Mouse (Mus musculus): ENCODE results near the gene Micall2. TPM values are rescaled to one million over a fixed set of nuclear protein-coding genes. Genes with fewer than 3 reads are reported as not detected.

Micall2 gene
- total and polyA plus RNA-seq, 3 experiments = 5.4 to 17.6 TPM; not detected in 1

GRCm38 (mm10) chr5:139659307-139659706, 76.8 kb downstream of the Micall2 start:
- H3K9ac ChIP-seq (ENCODE audit: control insufficient read depth, low read depth, low read length, poor library complexity, severe bottlenecking) = no peak overlapping the region
- peaks cover 0 to 2% of the 10 kb centered on the region in 2 experiments; a peak in 1 of 4 replicates for H3K27me3 ChIP-seq (ENCODE audit: control insufficient read depth in 1 of 2, insufficient read depth in 2 of 2, low read length in 2 of 2)
- DNase-seq (ENCODE audit: low read depth, low spot score) = no peak
- no peak overlapping the region for H3K27ac ChIP-seq (ENCODE audit: control insufficient read depth, low read depth, low read length)
- H3K79me2 ChIP-seq (ENCODE audit: control insufficient read depth, insufficient read depth, low read length, poor library complexity) = no peaks in the 10 kb centered on the region
- no peaks in the 10 kb centered on the region for H3K36me3 ChIP-seq (ENCODE audit: control insufficient read depth in 1 of 2, insufficient read depth in 2 of 2, low read length in 2 of 2)
- H3K4me1 ChIP-seq (ENCODE audit: control insufficient read depth in 1 of 2, insufficient read depth in 2 of 2, low read length in 2 of 2) = no peaks in the 10 kb centered on the region
- TF ChIP-seq RAD21 (IDR thresholded peaks at IDR 0.05; ENCODE audit: low read depth, low read length) (no peak), ZMIZ1 (IDR thresholded peaks at IDR 0.05; ENCODE audit: low read depth, low read length) (no peak), RCOR1 (IDR thresholded peaks at IDR 0.05; ENCODE audit: low read depth, low read length) (no peak), TAL1 (IDR thresholded peaks at IDR 0.05; ENCODE audit: low read length) (no peak), GATA1 (IDR thresholded peaks at IDR 0.05; ENCODE audit: low read depth, low read length) (no peak), HCFC1 (IDR thresholded peaks at IDR 0.05; ENCODE audit: low read depth, low read length) (no peak), POLR2AphosphoS5 (IDR thresholded peaks at IDR 0.05; ENCODE audit: borderline replicate concordance, low read depth, low read length) (no peak), MYB (IDR thresholded peaks at IDR 0.05; ENCODE audit: low read depth, low read length) (no peak), POLR2AphosphoS2 (IDR thresholded peaks at IDR 0.05; ENCODE audit: low read length) (no peak), MXI1 (IDR thresholded peaks at IDR 0.05; ENCODE audit: low read depth, low read length) (no peak), MAX (IDR thresholded peaks at IDR 0.05; ENCODE audit: low read length) (no peak), CHD1 (IDR thresholded peaks at IDR 0.05; ENCODE audit: low read depth, low read length) (no peak), ZC3H11A (IDR thresholded peaks at IDR 0.05; ENCODE audit: low read depth, low read length) (no peak), USF2 (IDR thresholded peaks at IDR 0.05; ENCODE audit: borderline replicate concordance in 1 of 2, insufficient read depth in 1 of 2, low read depth in 1 of 2, low read length in 2 of 2) (no peak), MEF2A (IDR thresholded peaks at IDR 0.05; ENCODE audit: extremely low read depth, insufficient replicate concordance, low read depth, low read length, poor library complexity, severe bottlenecking) (no peak), CHD2 (IDR thresholded peaks at IDR 0.05; ENCODE audit: low read length) (no peak), UBTF (IDR thresholded peaks at IDR 0.05; ENCODE audit: borderline replicate concordance, insufficient read depth, low read depth, low read length) (no peak), CTCF (IDR thresholded peaks at IDR 0.05 in 2 of 3, conservative IDR thresholded peaks at IDR 0.05 in 1 of 3; ENCODE audit: control insufficient read depth in 1 of 3, insufficient read depth in 1 of 3, low read depth in 2 of 3, low read length in 3 of 3, poor library complexity in 1 of 3, severe bottlenecking in 1 of 3) (no peak), BHLHE40 (IDR thresholded peaks at IDR 0.05; ENCODE audit: borderline replicate concordance, low read depth, low read length) (no peak)
- H3K9me3 ChIP-seq (replicated peaks; ENCODE audit: insufficient read depth, low read length) = no peaks in the 10 kb centered on the region
- no peak overlapping the region for H3K4me3 ChIP-seq (ENCODE audit: control insufficient read depth in 1 of 2, insufficient read depth in 1 of 2, low read depth in 2 of 2, low read length in 2 of 2)

- no peaks in the 10 kb centered on the region for H3K4me1 ChIP-seq (ENCODE audit: control insufficient read depth in 1 of 2, insufficient read depth in 2 of 2, low read length in 2 of 2)
- TF ChIP-seq SMC3 (IDR thresholded peaks at IDR 0.05; ENCODE audit: low read depth, low read length) (no peak), MEF2A (IDR thresholded peaks at IDR 0.05; ENCODE audit: extremely low read depth, insufficient replicate concordance, low read depth, low read length, poor library complexity, severe bottlenecking) (no peak), CTCF (IDR thresholded peaks at IDR 0.05 in 2 of 3, conservative IDR thresholded peaks at IDR 0.05 in 1 of 3; ENCODE audit: control insufficient read depth in 1 of 3, insufficient read depth in 1 of 3, low read depth in 2 of 3, low read length in 3 of 3, poor library complexity in 1 of 3, severe bottlenecking in 1 of 3) (no peak), ELF1 (IDR thresholded peaks at IDR 0.05; ENCODE audit: low read depth, low read length) (no peak), JUND (IDR thresholded peaks at IDR 0.05; ENCODE audit: low read depth, low read length) (no peak), MAFK (IDR thresholded peaks at IDR 0.05; ENCODE audit: borderline replicate concordance, low read depth, low read length) (no peak), TAL1 (IDR thresholded peaks at IDR 0.05; ENCODE audit: low read length) (no peak), MYC (IDR thresholded peaks at IDR 0.05; ENCODE audit: low read depth, low read length) (no peak)
- H3K27me3 ChIP-seq (ENCODE audit: control insufficient read depth in 1 of 2, insufficient read depth in 2 of 2, low read length in 2 of 2) = peaks cover 0 to 2% of the 10 kb centered on the region in 2 experiments; a peak in 1 of 4 replicates
- no peaks in the 10 kb centered on the region for H3K9me3 ChIP-seq (replicated peaks; ENCODE audit: insufficient read depth, low read length)
- no peak for DNase-seq (ENCODE audit: low read depth, low spot score)
- H3K4me3 ChIP-seq (ENCODE audit: control insufficient read depth in 1 of 2, insufficient read depth in 1 of 2, low read depth in 2 of 2, low read length in 2 of 2) = no peak overlapping the region
- no peak overlapping the region for H3K27ac ChIP-seq (ENCODE audit: control insufficient read depth, low read depth, low read length)
- no peak overlapping the region for H3K9ac ChIP-seq (ENCODE audit: control insufficient read depth, low read depth, low read length, poor library complexity, severe bottlenecking)
- H3K79me2 ChIP-seq (ENCODE audit: control insufficient read depth, insufficient read depth, low read length, poor library complexity) = no peaks in the 10 kb centered on the region
- no peaks in the 10 kb centered on the region for H3K36me3 ChIP-seq (ENCODE audit: control insufficient read depth in 1 of 2, insufficient read depth in 2 of 2, low read length in 2 of 2)
Measured at GRCm38 (mm10) chr5:139658865-139659264, 77.3 kb downstream of the Micall2 start.

Data from MEL (cell line).